Mouse (Mus musculus): Measurements from ENCODE around the gene Mcam. TPM values are rescaled to one million over a fixed set of nuclear protein-coding genes. Genes with fewer than 3 reads are reported as not detected.

Gene Mcam
- 10 to 100 TPM; 15.4 to 33.9 (median 26.2) TPM for total RNA-seq (2022)

- peak; percentile 48 to 66 for DNase-seq (ENCODE audit: low spot score in 2 of 2)
Observed at GRCm38 (mm10) chr9:44134101-44134850, at the start of gene Mcam. Gene Mcam (plus strand): TSS chr9:44134469.

- peak; percentile 96 for DNase-seq (ENCODE audit: low spot score in 2 of 2)
Observed at GRCm38 (mm10) chr9:44084659-44085229, 49.5 kb upstream of the Mcam start.

GRCm38 (mm10) chr9:44085276-44085675 lies 49.0 kb upstream of the Mcam start:
- DNase-seq (ENCODE audit: low spot score in 2 of 2), result peak in 1 of 2 experiments; percentile 17

- DNase-seq (ENCODE audit: low spot score in 2 of 2), result peak in 1 of 2 experiments; percentile 88
Observed at GRCm38 (mm10) chr9:44085741-44086665, 48.3 kb upstream of the Mcam start.

- no peak for DNase-seq (ENCODE audit: low spot score in 2 of 2)
Observed at GRCm38 (mm10) chr9:44086960-44087359, 47.3 kb upstream of the Mcam start.

- DNase-seq (ENCODE audit: low spot score in 2 of 2), result peak in 1 of 2 experiments; percentile 76
Observed at GRCm38 (mm10) chr9:44087761-44088455, 46.4 kb upstream of the Mcam start.

- DNase-seq (ENCODE audit: low spot score in 2 of 2), result no peak
Observed at GRCm38 (mm10) chr9:44088877-44089608, 45.2 kb upstream of the Mcam start.

GRCm38 (mm10) chr9:44093612-44094503 lies 40.4 kb upstream of the Mcam start:
- DNase-seq (ENCODE audit: low spot score in 2 of 2), result peak in 1 of 2 experiments; percentile 78

- no peak for DNase-seq (ENCODE audit: low spot score in 2 of 2)
Observed at GRCm38 (mm10) chr9:44094737-44095136, 39.5 kb upstream of the Mcam start.

GRCm38 (mm10) chr9:44095781-44096180 lies 38.5 kb upstream of the Mcam start:
- no peak for DNase-seq (ENCODE audit: low spot score in 2 of 2)

- DNase-seq (ENCODE audit: low spot score in 2 of 2), result no peak
Observed at GRCm38 (mm10) chr9:44096536-44096935, 37.7 kb upstream of the Mcam start.

GRCm38 (mm10) chr9:44101490-44101889 lies 32.8 kb upstream of the Mcam start, which contains the start of gene Mfrp:
Gene Mfrp (plus strand): TSS chr9:44101729.
- no peak for DNase-seq (ENCODE audit: low spot score in 2 of 2)

GRCm38 (mm10) chr9:44104881-44105280 lies 29.4 kb upstream of the Mcam start:
- DNase-seq (ENCODE audit: low spot score in 2 of 2), result peak in 1 of 2 experiments; percentile 53

- no peak for DNase-seq (ENCODE audit: low spot score in 2 of 2)
Observed at GRCm38 (mm10) chr9:44105781-44106180, 28.5 kb upstream of the Mcam start.

- no peak for DNase-seq (ENCODE audit: low spot score in 2 of 2)
Observed at GRCm38 (mm10) chr9:44106182-44106581, 28.1 kb upstream of the Mcam start.

- no peak for DNase-seq (ENCODE audit: low spot score in 2 of 2)
Observed at GRCm38 (mm10) chr9:44106596-44106995, 27.7 kb upstream of the Mcam start.

- peak; percentile 73 to 87 for DNase-seq (ENCODE audit: low spot score in 2 of 2)
Observed at GRCm38 (mm10) chr9:44107110-44107509, 27.2 kb upstream of the Mcam start, which contains the start of gene C1qtnf5. Gene C1qtnf5 (plus strand): TSS chr9:44107245.

- DNase-seq (ENCODE audit: low spot score in 2 of 2), result peak in 1 of 2 experiments; percentile 45
Observed at GRCm38 (mm10) chr9:44107557-44108179, 26.6 kb upstream of the Mcam start.
